Mouse (Mus musculus) kidney, adult 2 months (tissue): Measurements from ENCODE around the gene Xylt1. TPM values are rescaled to one million over a fixed set of nuclear protein-coding genes. Genes with fewer than 3 reads are reported as not detected.

ENCODE experiments used
- DNase-seq: peaks from one replicate; pipeline ENCODE4 v3.0.0; 2021
- H3K27ac ChIP-seq: fragments of 200-500 bp; 2 replicates; pipeline ENCODE4 v1.5.1; 2012; ENCODE audit warnings: low read depth, low read length, control low read depth, inconsistent platforms; ENCODE audit not compliant: insufficient read depth
- H3K27me3 ChIP-seq: fragments of 200-500 bp; replicated peaks from 2 replicates; pipeline ENCODE4 v1.6.1; 2012; ENCODE audit warnings: mild to moderate bottlenecking, moderate library complexity, low read length, inconsistent platforms; ENCODE audit not compliant: control insufficient read depth, insufficient read depth
- H3K36me3 ChIP-seq: fragments of 200-500 bp; 2 replicates; pipeline ENCODE4 v1.6.1; 2012; ENCODE audit warnings: mild to moderate bottlenecking, moderate library complexity, low read length, inconsistent platforms; ENCODE audit not compliant: control insufficient read depth, insufficient read depth
- H3K4me1 ChIP-seq: fragments of 200-500 bp; 2 replicates; pipeline ENCODE4 v1.6.1; 2011; ENCODE audit warnings: low read length; ENCODE audit not compliant: control insufficient read depth, insufficient read depth
- H3K4me3 ChIP-seq: fragments of 200-500 bp; 2 replicates; pipeline ENCODE4 v1.5.1; 2011; ENCODE audit warnings: mild to moderate bottlenecking, low read depth, low read length, control low read depth; ENCODE audit not compliant: insufficient read depth
- CTCF ChIP-seq: fragments of 200-500 bp; conservative IDR thresholded peaks from 2 replicates; pipeline ENCODE4 v1.5.1; 2011; ENCODE audit warnings: low read depth, mild to moderate bottlenecking, control low read depth, low read length, moderate library complexity, mixed read lengths; ENCODE audit not compliant: insufficient read depth, insufficient read length
- POLR2A ChIP-seq: fragments of 200-500 bp; IDR thresholded peaks from one replicate; pipeline ENCODE4 v1.6.1; 2011; ENCODE audit warnings: low read depth, low read length, control low read depth
- WGBS: fragments of 180-500 bp; shearing (Covaris S2); methylation state at CpG from one replicate; pipeline ENCODE4 v1.1.7; 2018; 5-methylcytosine and 5-hydroxymethylcytosine counted together
- polyA plus RNA-seq: library from polyadenylated mRNA; depleted of rRNA; stranded (reverse); fragments of >200 nt; gene quantifications from 2 replicates; pipeline ENCODE4 v1.2.3, GENCODE M21; 2012

The Xylt1 gene
- polyA plus RNA-seq, 1 experiment, result 6.1 TPM

DNA sequence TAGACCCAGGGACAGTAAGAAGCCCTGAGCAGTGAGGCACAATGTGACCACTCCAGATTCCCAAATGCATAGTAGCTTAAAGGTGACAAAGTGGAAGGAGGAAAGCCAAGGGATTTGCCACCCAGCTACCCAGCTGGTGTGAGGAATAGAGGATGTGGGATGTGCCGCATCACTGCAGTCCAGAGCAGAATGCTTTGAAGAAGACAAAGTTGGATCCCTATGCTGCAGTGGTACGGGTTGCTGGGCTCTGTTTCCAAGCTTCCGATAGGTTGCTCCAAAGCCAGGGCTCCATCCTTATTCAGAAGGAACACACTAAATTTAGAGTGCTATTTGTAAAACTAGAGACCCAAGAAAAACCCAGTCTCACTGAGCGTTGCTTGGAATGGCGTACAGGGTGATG, 275.0 kb downstream of the Xylt1 start:
- Histone ChIP-seq H3K27ac (no peak overlapping the region), H3K4me1 (no peaks in the 10 kb centered on the region), H3K36me3 (no peaks in the 10 kb centered on the region; the same call in none of the 2 replicates), H3K4me3 (no peak overlapping the region), H3K27me3 (no peaks in the 10 kb centered on the region)
- DNase-seq, result no peak
- TF ChIP-seq POLR2A, result no peak
- no peak for TF ChIP-seq CTCF
- 96% methylated on average over 5 of the region's 5 CpGs for WGBS

DNA sequence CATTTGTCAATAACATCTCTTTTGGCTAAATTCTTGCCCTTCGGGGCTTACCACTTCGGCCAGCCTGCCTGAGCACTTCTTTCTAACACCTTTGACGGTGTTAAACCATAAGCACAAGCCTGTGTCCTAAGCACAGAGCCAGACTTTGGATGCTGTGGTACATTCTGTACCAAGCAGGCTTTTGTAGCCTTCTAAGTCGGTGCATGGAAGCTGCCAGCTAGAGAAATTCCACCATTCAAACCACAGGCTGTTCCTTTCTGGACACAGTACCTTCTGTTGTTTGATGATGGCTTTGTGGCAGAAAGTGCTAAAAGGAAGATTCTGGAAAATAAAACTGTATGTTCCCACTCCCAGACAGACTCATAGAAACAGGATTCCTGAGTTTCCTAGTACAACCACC, 277.4 kb downstream of the Xylt1 start:
- Histone ChIP-seq H3K27ac (no peak overlapping the region), H3K36me3 (no peaks in the 10 kb centered on the region; the same call in 1 of the 2 replicates), H3K27me3 (no peaks in the 10 kb centered on the region), H3K4me3 (no peak overlapping the region), H3K4me1 (no peaks in the 10 kb centered on the region)
- 90% methylated on average over 4 of the region's 4 CpGs for WGBS
- TF ChIP-seq POLR2A, result no peak
- TF ChIP-seq CTCF, result no peak
- no peak for DNase-seq

DNA sequence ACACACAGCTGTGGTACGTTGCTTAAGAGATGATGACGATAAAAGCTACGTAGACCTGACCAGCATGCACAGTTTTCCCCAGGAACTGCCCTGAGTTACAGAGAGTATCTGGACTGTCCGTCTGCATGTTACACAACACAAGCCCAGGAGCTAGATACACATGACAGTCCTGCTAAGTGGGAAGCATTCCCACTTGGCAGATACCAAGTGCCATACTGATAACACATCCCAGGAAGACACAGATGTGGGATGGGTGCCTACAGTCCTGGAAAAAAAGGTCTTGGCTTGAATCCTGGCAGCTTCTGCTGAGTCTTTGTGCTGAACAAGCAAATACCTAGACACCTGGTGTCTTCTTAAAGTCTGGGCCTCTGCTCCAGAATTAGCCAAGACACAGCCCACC, 278.0 kb downstream of the Xylt1 start:
- Histone ChIP-seq H3K36me3 (no peaks in the 10 kb centered on the region; the same call in 1 of the 2 replicates), H3K27ac (no peak overlapping the region), H3K4me1 (no peaks in the 10 kb centered on the region), H3K4me3 (no peak overlapping the region), H3K27me3 (no peaks in the 10 kb centered on the region)
- no peak for DNase-seq
- TF ChIP-seq CTCF, result no peak
- TF ChIP-seq POLR2A, result no peak
- 92% methylated on average over 4 of the region's 4 CpGs for WGBS

DNA sequence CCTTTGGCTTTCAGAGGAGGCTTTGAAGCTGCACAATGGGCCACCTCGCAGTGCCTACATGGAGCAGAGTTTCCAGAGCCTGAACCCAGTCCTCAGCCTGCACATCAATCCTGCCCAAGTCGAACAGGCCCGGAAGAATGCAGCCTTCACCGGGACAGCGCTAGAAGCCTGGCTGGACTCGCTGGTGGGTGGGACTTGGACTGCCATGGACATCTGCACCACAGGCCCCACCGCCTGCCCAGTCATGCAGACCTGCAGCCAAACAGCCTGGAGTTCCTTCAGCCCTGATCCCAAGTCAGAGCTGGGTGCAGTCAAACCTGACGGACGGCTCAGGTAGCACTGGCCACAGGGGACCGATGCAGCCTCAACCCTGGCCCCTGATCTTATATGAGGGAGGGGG, 286.5 kb downstream of the Xylt1 start:
- Histone ChIP-seq H3K36me3 (no peaks in the 10 kb centered on the region), H3K27me3 (no peaks in the 10 kb centered on the region), H3K27ac (no peak overlapping the region), H3K4me1 (no peaks in the 10 kb centered on the region), H3K4me3 (no peak overlapping the region)
- TF ChIP-seq CTCF, result no peak
- TF ChIP-seq POLR2A, result no peak
- 72% methylated on average over 10 of the region's 10 CpGs for WGBS
- no peak for DNase-seq

DNA sequence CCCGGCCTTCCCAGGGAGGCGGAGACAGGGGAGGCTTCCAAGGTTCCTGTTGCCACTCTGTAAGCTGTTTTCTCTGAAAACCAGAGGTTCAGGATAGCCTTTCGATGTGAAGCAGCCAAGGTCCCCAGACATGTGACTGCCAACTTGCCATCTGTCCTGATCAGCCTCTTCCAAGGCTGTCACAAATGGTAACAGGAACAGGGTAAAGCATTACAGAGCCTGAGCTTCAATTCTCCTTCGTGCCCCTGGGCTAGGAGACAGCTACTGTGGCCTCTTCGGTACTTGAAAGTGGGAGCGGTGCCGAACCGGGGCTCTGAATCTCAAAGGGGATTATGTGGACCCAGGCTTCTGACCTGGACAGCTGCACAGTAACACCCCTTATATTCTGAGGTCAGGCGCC, 287.4 kb downstream of the Xylt1 start:
- WGBS, result 90% methylated on average over 9 of the region's 9 CpGs
- Histone ChIP-seq H3K4me3 (no peak overlapping the region), H3K27me3 (no peaks in the 10 kb centered on the region), H3K27ac (no peak overlapping the region), H3K36me3 (no peaks in the 10 kb centered on the region), H3K4me1 (no peaks in the 10 kb centered on the region)
- DNase-seq, result no peak
- TF ChIP-seq CTCF (no peak), POLR2A (no peak)

DNA sequence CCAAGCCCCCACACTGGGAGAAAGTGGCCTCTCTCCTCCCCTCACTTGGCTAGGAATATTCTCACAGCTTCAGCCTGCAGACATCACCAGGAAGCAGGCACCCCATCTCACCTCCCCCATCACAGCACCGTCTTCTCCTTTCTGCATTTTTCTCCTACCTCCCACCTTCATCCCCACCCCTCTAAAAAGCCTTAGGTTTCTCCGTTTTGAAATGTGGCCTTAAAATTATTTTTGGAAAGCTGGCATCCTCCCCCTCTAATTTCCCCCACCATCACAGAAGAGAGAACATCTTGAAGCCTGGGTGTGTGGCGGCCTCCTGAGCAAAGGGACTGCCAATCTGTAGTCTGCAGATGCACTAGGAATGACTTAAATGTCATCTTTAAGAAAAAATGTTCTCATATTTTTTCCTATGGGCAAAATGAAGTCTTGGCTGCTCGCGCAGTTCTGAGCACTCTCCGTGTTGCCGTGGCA, 291.4 kb downstream of the Xylt1 start:
- WGBS, result 90% methylated on average over 7 of the region's 7 CpGs
- DNase-seq, result no peak
- TF ChIP-seq POLR2A (no peak), CTCF (no peak)
- H3K4me1 ChIP-seq, result no peaks in the 10 kb centered on the region
- no peaks in the 10 kb centered on the region; the same call in 1 of the 2 replicates for H3K27me3 ChIP-seq
- H3K4me3 ChIP-seq, result no peak overlapping the region
- no peak overlapping the region for H3K27ac ChIP-seq
- H3K36me3 ChIP-seq, result no peaks in the 10 kb centered on the region

DNA sequence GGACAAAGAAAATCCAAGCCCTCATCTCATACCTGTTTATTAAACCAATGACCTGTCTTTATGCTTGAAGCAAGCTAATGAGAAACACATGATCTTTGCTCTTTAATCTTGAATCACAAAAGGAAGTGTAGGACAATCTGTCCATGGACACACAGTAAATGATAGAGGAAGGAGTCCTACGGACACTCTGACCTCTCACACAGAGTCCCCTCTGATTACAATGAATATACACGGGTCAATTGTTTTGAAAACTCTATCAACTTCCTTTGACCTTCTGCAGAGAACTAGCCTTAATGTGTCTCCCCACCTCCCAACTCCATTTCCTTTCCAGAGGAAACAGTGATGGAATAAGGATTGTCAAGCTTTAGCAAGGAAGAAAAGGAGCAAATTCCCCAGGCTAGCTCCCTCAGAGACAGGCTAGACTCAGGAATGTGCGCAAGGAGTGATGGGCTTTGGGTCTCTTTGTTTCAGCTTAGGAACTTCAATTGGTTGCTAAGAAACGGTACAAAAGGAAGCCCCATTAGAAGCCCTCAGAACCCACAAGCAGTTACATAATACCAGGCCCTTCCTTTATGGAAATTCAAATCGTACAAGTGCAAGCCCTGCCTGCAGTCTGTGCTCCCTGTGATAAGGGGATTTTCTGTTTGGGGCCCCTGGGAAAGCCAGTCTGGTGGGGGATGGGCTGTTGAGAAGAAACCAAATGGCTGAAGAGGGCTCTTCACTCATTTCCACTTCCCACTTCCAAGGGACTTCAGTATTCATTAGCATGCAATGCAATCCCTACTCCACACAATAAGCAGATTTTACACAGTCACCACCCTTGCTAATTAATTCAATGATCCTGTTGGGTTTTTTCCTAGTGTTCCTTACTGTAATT, 305.6 kb downstream of the Xylt1 start:
- Histone ChIP-seq H3K4me1 (no peaks in the 10 kb centered on the region), H3K27ac (no peak overlapping the region), H3K4me3 (no peak overlapping the region), H3K27me3 (no peaks in the 10 kb centered on the region), H3K36me3 (no peaks in the 10 kb centered on the region)
- 36% methylated on average over 5 of the region's 5 CpGs for WGBS
- no peak for DNase-seq
- TF ChIP-seq POLR2A (no peak), CTCF (no peak)
